In the genomic region with DNA sequence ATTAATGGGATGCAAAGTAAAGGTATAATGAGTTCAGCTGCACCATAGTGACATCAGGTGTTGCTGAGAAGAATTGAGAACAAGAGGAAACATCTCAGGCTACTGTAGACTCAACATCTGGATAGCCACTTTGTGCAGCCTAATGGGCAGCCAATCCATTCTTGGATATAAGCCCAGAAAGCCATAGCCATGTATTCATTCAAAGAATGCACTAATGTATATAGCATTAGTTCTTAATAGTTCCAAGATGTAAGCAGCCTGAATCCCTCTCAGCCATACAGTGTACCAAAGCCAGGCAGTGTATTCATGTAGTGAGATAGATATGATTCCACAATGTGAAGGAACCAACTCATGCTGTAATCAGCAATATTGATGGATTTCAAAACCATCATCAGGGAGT, we compare ENCODE assay signal across 17 mouse cellular contexts.
"Had no signal": no experiment of that assay in that cellular context is flagged by ENCODE, and none has a peak within 500 bp of the region (broad histone marks: within the 10 kb centered on the region; RNA-seq: fewer than 3 reads in every experiment).

No protein-coding gene starts in this region.

- H3K4me1 ChIP-seq: intestine, embryonic 15.5 days had no signal

- H3K9me3 ChIP-seq: intestine, embryonic 15.5 days; kidney, embryonic 15.5 days; lung, embryonic 15.5 days had no signal

- H3K4me2 ChIP-seq: intestine, embryonic 15.5 days; kidney, embryonic 15.5 days; liver, embryonic 11.5 days; lung, embryonic 15.5 days; midbrain, embryonic 11.5 days had no signal

- H3K9ac ChIP-seq: intestine, embryonic 15.5 days; kidney, embryonic 15.5 days; liver, embryonic 14.5 days; liver, postnatal 0 days; lung, embryonic 15.5 days had no signal

- DNase-seq: kidney, adult 11 months; kidney, adult 8-10 months; kidney, postnatal 10 days; kidney, postnatal 36 days; liver, postnatal 0 days; lung, postnatal 10 days; lung, postnatal 4 days; midbrain, embryonic 14.5 days; thymus, adult 18-20 months; thymus, postnatal 14 days; thymus, postnatal 4 days had no signal

- H3K27me3 ChIP-seq: intestine, embryonic 15.5 days; kidney, embryonic 15.5 days; lung, embryonic 15.5 days had no signal

- ATAC-seq: intestine, embryonic 15.5 days; liver, postnatal 0 days had no signal

- H3K4me3 ChIP-seq: intestine, embryonic 15.5 days; kidney, embryonic 15.5 days; lung, embryonic 15.5 days had no signal

- H3K27ac ChIP-seq: intestine, embryonic 15.5 days; kidney, embryonic 15.5 days; liver, embryonic 14.5 days; lung, embryonic 15.5 days had no signal

- H3K36me3 ChIP-seq: intestine, embryonic 15.5 days; kidney, embryonic 15.5 days; lung, embryonic 15.5 days had no signal
